Mouse (Mus musculus) adrenal gland, adult 2 months (tissue): ENCODE data around the gene Tcaf1. TPM values are rescaled to one million over a fixed set of nuclear protein-coding genes. Genes with fewer than 3 reads are reported as not detected.

Experiments used
- DNase-seq: peaks from one replicate; pipeline ENCODE4 v3.0.0; 2021
- long read RNA-seq: library from polyadenylated mRNA; stranded (forward); transcript quantifications from one replicate; pipeline ENCODE4 v2.0.0, GENCODE M21; 2021
- polyA plus RNA-seq: library from polyadenylated mRNA; depleted of rRNA; stranded (reverse); fragments of >200 nt; gene quantifications from 2 replicates; pipeline ENCODE4 v1.2.3, GENCODE M21; 2012; rRNA removed
- total RNA-seq, 2 experiments: library from RNA; stranded (reverse); gene quantifications; 2 replicates each; pipeline ENCODE4 v1.2.3; 2021

Tcaf1 gene
- 10 to 100 TPM; 83.0 to 87.0 TPM for total RNA-seq
- polyA plus RNA-seq: 19.6 and 21.8 TPM in 2 replicates
- long read RNA-seq, full-length matches to known transcripts: 27 of 59 reads
- long read RNA-seq, partial matches to known transcripts: 5 of 59 reads
- long read RNA-seq, other reads (novel, unspliced or antisense): 27 of 59 reads

DNA sequence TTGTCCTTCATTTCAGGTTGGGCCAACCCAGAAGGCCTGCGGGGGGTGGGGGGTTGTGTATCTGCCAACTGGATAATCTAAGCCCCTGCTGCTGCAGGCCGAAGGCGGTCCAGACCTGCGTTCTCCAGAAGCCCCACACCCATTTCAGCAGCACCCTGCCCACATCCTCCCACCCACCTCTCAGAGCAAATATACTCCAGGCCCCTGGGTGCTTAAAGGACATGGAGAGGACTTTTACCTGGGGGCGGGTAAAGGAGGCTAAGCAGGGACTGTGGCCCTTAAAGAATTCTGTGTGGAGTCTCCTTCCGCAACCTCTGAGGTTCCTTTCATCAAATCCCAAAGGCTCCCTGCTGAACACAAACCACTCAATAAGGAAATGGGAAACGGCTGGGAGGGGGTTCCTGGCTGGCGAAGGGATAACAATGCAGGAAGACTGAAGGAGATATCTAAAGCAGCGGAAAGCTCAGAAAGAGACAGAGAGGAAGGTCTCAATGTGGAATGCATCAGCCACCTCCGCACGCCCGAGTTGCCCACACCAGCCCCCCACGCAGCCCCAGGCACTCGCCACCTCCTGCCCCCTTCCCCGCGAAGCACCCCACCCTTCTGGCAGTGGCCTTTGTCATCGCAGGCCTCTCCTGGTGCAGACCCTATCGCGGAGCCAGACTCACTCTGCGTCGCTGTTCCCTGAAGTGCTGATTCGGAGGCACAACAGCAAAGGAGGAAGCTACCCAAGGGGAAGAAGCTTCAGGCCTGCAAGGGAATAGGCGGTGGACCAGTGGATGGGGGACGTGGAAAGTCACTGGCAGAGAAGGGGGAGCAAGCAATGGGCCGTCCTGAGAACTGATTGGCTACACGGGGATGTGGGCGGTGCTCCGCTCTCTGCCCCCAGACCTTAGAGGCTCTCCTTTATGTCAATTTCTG is at the start of gene Tcaf1:
Tcaf1 (minus strand) TSS at position 798 of the 921 bp plus-strand sequence.
- peak; percentile 90 for DNase-seq

DNA sequence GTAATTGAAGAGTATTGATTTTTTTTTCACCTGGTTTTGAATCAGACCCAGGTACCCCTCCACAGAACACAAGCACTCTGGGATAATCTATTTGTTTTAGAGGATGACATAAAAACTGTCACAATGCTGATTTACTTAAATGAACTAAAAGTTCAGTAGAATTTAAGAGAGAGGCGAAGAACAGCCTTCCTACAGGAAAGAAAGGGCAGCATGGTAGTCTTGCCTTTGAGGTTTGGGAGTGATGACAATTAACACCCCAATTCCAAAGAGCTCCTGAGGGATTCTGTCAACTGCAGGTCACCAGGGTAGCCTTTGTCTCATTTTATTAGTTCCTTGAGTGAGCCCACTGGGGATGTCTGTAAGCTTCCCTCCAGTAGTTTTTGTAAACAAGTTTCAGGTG is 46.2 kb upstream of the Tcaf1 start, which contains the start of gene Olfr38:
Olfr38 (plus strand) TSS at position 301 of the 400 bp plus-strand sequence.
- no peak for DNase-seq

DNA sequence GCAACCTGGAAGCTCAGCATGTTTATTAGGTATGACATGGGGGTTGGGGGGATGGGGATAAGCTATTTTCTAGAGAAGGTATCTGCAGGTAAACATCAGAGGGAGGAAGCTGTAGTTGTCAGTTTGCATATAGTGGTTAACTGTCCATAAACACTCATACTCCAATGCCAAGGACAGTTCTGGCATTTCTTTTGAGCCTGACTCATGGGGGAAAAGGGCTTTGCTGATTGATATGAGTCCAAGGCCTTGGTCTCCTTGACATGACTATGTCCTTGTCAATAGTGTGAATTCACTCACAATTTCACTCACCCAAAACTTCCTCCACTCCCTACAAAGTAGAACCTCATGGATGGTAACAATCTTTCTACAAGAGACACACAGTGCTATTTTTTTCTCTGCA is 38.0 kb upstream of the Tcaf1 start:
- DNase-seq: peak; percentile 66

DNA sequence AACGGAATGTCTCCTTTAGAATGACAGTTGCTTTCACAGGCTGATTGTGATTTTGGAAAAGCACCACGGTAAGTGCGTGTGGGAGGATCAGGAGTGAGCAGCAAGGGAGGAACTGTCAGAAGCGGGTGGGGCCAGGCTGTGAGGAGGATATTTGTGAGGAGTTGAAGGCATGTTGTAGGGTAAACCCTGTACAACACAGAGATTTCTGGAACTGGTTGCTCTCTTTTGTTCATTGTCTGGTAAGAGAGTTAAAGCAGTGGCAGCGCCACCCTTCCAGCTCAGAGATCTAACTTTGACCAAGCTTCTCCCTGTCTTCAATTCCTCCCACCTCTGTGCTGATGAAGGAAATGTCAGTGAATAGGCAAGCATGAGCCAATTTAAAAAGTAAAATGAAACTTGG is 32.4 kb upstream of the Tcaf1 start:
- no peak for DNase-seq

DNA sequence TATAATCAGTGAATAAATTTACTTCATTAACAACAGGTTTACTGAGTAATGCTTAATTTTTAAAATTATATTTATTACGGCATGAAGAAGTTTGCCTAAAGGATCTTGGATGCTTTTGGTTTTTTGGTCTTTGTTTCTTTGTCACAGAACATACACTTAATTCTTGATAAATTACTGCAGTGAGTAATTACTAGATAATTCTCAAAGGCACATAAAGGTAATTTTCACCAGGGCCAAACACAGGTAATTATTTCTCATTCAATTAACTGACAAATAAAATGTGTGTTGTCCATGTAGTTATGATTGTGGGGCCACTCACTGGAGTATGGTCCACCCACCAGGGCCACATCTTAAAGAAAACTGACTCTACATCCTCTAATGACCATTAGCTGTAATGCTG is 29.2 kb upstream of the Tcaf1 start, which contains the start of gene Olfr453:
Olfr453 (plus strand) TSS at position 301 of the 400 bp plus-strand sequence.
- no peak for DNase-seq

DNA sequence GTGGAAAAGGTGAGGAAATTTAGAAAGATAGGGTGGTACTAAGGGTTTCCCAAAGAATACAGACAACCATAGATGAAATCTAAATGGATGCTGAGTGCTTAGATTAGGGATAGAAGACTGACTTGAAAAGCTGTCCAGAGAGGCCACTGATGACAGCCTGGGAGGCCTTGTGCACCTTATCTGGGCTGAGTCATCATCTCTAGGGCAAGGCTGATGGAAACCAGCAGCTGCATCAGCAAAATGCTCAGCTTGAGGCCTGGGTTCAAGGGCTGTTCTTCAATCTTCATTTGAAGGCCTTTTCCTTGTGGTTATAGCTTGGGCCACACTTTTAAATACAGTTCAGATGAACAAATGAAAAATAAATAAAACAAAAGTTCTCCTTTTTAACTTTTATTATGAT is 8.1 kb upstream of the Tcaf1 start:
- peak; percentile 82 for DNase-seq

DNA sequence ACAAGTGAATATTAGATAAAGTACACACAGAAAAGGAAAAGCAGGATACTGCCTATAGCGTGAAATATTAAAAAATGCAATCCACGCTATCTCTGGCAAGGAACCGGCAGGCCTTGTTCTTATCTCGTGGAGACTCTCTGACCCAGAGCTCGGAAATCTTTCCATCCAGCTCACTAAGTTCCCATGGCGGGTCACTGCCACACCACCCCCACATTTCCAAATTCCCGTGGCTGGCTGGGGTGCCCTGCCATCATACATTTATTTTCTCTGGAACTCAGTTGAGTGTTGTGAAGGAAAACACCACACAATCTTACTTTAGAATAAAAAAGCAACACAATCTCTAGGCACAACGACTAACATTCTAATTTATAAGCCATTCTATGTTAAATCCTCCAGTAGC is 4.8 kb upstream of the Tcaf1 start:
- DNase-seq: no peak

DNA sequence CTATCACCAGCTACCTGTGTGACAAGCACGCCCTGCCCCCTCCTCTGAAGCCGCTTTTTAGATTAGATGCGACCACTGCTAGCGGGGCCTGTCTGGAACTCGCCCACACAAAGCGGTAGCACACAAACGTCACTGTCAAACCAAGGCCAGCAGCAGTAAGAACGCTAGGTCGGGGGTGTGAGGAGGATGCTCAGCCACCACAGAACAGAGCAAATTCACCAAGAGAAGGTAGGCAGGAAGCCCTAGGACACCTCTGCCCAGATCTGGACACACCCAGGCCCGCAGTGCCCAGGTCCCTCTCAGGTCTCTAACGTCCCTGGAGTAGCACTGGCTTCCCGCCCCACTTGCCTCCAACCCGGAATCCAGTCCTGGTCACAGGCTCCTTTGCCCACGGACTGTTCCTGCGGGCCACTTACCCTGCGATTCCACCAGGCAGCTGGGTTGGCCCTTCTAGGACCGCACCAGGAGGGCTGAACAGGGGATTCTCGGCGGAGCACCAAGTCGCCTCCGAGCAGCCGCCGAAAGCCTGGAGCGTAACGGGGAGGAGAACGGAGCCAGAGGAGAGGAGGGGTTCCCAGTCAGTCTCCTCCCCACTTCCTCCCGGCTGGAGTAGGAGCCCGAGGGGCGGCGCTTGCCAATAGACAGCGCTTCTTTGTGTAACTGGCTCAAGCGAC is 17.2 kb downstream of the Tcaf1 start:
- peak; percentile 92 for DNase-seq

DNA sequence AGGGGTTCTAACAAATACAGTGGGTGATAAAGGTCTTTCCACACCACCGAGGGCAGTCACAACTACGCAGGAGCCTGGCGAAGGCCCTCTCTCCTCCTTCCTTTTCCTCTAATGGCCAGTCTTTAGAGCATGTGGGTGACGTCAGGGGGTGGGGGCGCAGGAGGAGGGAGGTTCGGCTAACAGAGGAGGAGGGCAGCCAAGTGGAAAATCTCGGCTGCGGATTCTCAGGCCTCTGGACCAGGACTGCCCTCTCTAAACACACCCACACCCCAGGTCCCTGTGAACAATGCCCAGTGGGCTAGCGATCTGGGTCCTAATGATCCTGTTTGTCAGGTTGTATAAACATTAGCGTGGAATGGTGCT is 17.8 kb downstream of the Tcaf1 start:
- DNase-seq: peak; percentile 90

DNA sequence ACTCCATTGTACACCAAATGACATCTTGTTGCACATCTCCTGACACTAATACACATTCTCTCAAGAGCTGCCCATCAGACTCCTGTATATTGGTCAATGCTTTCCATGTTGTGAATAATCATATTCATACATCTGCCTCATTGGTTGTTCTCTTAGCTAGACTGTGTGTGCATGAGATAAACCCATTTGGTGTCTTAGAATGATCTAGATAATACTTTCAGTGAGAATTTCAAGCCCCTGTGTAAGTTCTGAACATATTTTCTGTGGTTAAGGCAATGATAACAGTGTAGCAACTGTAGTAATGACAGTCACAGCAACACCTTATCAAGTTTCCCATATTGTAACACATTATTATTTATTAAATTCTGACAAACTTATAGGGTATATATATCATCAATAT is 20.1 kb downstream of the Tcaf1 start:
- no peak for DNase-seq

DNA sequence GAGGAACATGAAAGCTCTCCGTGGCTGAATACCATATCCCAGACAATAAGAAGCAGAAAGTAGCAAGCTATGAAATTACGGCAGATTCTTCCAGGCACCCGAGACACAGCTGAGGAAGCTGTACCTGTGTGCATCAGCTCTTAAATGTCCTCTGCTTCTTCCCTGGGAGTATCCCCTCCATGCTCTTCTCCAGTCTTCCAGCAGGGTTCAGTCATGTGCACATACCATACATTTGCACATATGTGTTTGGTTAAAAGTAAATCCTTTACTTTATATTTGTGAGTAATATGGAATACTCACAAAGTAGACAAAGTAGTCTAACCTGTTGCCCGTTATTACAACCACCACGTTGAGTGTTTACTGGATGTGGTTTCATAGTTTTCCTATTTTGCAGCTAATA is 22.0 kb downstream of the Tcaf1 start:
- DNase-seq: no peak

DNA sequence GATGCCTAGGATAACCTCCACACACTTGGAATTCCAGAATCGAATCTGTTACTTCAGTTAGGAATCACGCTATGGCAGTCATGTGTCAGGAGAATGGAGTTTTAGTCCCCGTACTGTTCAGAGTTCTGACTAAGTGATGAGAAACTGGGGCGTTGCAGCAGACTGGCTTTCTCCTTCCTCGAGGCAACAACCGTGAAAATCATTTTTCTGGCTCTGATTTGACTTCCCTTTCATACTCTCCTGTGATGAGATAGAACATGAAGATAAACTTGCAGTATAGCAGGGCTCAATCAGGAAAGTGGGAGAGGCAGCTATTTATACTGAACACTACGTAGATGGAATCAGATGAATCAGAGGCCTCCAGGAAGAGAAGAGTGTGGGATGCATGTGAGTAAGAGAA is 29.8 kb downstream of the Tcaf1 start:
- no peak for DNase-seq

DNA sequence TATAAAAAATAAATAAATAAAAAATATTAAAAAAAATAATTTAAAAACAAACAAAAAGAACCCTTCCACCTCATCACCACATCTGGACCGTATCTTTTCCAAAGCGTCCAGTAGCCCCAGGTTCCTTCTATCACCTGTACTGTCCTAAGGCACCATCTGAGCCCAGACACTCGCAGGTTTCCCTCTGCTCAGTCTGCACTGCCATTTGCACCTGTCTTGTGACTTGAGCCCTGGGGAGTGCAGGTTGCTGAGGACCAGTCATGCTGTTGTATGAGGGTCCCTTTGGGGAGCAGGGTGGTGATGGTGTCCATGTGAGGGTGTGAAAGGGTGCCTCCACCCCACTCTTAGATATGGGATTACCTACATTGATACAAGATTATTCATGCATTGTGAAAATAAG is 33.9 kb downstream of the Tcaf1 start:
- DNase-seq: no peak

DNA sequence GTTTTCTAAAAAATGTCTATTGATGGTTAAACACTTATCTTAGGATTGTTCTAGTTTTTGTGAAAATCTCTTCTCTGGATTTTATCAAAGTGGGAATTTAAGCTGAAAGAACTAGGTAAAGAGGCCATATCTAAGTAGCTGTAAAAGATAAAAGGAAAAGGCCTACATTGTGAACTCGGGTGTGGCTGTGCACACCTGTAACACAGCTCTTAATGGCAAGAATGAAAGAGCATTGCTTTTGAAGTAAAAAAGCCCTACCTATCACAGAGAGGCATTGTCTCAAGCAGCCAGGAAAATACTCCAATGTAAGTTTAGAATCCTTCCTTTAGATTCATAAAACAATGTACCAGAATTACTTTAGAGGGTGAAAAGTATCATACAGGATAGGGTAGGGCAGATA is 38.1 kb downstream of the Tcaf1 start:
- DNase-seq: no peak

DNA sequence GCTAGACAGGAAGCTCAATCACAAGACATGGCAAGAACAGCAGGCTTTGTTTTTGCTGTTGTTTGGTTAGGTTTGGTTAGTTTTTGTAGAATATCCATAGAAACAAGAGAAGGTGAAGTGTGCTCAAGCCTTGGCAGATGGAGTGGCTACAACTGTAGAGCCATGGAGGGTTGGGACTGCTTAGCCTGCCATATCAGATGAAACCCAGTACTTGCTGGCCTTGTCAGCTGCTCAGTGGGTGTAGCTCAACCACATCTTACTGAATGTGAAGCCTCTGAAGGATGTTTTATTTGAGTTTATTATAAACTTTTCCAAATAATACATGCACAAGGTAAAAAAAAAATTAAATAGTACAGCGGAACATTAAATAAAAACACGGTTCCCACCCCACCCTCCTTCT is 42.2 kb downstream of the Tcaf1 start:
- no peak for DNase-seq

DNA sequence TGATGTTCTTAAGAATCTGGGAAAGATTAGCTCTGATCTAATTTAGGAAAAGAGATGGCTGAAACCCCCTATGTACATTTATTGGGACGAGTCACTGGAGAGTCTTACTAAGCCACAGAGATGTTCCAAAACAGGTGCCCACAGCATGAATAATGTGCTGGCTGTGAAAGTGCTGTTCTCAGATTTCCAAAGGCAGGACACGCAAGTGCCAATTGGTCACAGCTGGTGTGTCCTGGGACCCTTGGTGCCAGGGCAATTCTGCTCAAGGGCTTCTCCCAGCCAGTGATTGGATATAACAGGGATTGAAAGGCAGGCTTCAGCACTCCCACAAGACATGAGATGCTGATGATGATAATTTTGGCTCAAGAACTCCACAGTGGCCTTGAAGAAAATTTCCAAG is 48.1 kb downstream of the Tcaf1 start:
- no peak for DNase-seq

DNA sequence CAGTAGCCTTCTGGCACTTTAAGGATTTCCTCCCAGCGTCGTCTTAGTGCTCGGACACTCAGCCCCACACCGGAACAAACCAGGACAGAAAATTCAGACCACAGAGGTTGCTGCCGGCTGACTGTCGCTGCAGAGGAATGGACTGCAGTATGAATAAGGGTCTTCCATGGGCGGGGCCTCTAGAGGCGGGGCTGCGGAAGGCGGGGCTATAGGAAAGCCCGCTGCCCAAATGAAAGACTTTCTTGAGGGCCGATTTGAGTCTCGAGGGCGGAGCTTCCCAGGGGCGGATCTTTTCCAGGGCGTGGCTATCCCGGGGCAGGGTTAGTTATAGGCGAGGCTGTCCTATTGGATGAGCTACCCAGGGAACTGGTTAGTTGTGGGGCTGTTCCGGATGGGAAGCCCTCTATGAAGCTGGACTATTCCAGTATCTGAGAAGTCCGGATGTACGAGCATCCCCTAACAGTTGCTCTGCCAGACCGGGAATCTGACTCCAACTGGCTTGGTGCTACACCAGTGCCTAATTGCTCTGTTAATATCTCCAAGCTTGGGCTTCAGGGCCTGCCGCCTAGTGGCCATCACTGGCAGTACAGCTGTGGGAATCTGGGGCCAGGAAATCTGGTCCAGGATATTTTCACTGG is 64.9 kb downstream of the Tcaf1 start, which contains the start of gene Tcaf2:
Tcaf2 (minus strand) TSS at position 343 of the 638 bp plus-strand sequence.
- peak; percentile 95 for DNase-seq

DNA sequence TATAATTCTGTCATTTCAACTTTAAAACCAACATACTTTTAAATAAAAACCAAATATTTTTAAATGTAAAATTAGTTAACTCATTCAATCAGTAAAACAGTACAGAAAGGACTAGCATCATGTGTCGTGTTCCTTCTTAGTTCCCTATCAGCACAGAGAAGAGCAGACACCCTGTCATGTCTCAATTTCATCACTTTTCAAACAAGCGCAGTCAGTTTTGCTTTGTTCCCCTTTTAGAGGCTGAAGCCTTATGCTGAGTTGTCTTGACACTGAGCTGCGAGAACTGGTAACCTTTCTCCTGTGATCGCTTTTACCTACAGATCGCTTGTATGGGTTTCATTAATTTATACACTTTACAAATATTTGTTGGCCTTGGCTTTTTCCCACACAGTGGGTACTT is 75.5 kb downstream of the Tcaf1 start:
- no peak for DNase-seq

DNA sequence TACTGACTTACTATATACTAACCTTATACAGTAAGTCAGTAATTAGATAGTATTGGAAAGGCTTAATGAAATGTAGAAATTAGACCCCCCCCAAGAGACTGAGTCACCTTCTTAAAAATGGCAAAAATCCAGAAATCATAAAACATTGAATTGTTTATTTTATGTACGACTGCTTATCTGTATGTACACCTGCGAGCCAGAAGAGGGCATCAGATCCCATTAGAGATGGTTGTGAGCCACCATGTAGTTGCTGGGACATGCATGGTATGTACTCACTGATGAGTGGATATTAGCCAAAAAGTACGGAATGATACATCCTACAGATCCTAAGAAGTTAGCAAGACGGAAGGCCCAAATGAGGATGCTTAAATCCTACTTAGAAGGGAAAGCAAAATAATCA is 78.5 kb downstream of the Tcaf1 start:
- DNase-seq: no peak
